Mouse (Mus musculus): ENCODE measurements around the gene Gzmg. TPM values are rescaled to one million over a fixed set of nuclear protein-coding genes. Genes with fewer than 3 reads are reported as not detected.

The Gzmg gene
- polyA plus RNA-seq, 1 experiment from 2014 or later = not detected

Other genes with a start within 250 kb of the Gzmg start
- gene Cma1, start 214.9 kb downstream of the Gzmg start, polyA plus RNA-seq (2014; fragmentation: Nextera tagmentation; extraction: Ambion mirVana) = not detected in 2 replicates
- gene Cma2, start 208.6 kb downstream of the Gzmg start, polyA plus RNA-seq (2014; fragmentation: Nextera tagmentation; extraction: Ambion mirVana) = not detected in 2 replicates
- gene Mcpt1, start 141.6 kb downstream of the Gzmg start, polyA plus RNA-seq (2014; fragmentation: Nextera tagmentation; extraction: Ambion mirVana) = not detected in 2 replicates
- gene Mcpt9, start 129.1 kb downstream of the Gzmg start, polyA plus RNA-seq (2014; fragmentation: Nextera tagmentation; extraction: Ambion mirVana) = not detected in 2 replicates
- gene Mcpt2, start 117.5 kb downstream of the Gzmg start, polyA plus RNA-seq (2014; fragmentation: Nextera tagmentation; extraction: Ambion mirVana) = not detected in 2 replicates
- gene Mcpt4, start 97.3 kb downstream of the Gzmg start, polyA plus RNA-seq (2014; fragmentation: Nextera tagmentation; extraction: Ambion mirVana) = not detected in 2 replicates
- not detected in 2 replicates for gene Mcpt8, start 74.3 kb downstream of the Gzmg start, polyA plus RNA-seq (2014; fragmentation: Nextera tagmentation; extraction: Ambion mirVana)
- 0.45 TPM in 1 of 2 replicates, not detected in the other for gene Ctsg, start 57.0 kb downstream of the Gzmg start, polyA plus RNA-seq (2014; fragmentation: Nextera tagmentation; extraction: Ambion mirVana)
- not detected in 2 replicates for gene Gzme, start 39.0 kb downstream of the Gzmg start, polyA plus RNA-seq (2014; fragmentation: Nextera tagmentation; extraction: Ambion mirVana)
- not detected in 2 replicates for gene Gzmd, start 27.0 kb downstream of the Gzmg start, polyA plus RNA-seq (2014; fragmentation: Nextera tagmentation; extraction: Ambion mirVana)
- gene Gzmn, start 15.0 kb upstream of the Gzmg start, polyA plus RNA-seq (2014; fragmentation: Nextera tagmentation; extraction: Ambion mirVana) = not detected in 2 replicates
- not detected in 2 replicates for gene Gzmf, start 51.8 kb upstream of the Gzmg start, polyA plus RNA-seq (2014; fragmentation: Nextera tagmentation; extraction: Ambion mirVana)
- gene Gzmc, start 75.1 kb upstream of the Gzmg start, polyA plus RNA-seq (2014; fragmentation: Nextera tagmentation; extraction: Ambion mirVana) = not detected in 2 replicates
- gene Gzmb, start 102.7 kb upstream of the Gzmg start, polyA plus RNA-seq (2014; fragmentation: Nextera tagmentation; extraction: Ambion mirVana) = not detected in 2 replicates
- gene Atp12a, start 205.5 kb upstream of the Gzmg start, polyA plus RNA-seq (2014; fragmentation: Nextera tagmentation; extraction: Ambion mirVana) = 0.13 and 0.22 TPM in 2 replicates
- gene Rnf17, start 243.0 kb upstream of the Gzmg start, polyA plus RNA-seq (2014; fragmentation: Nextera tagmentation; extraction: Ambion mirVana) = 1.3 and 1.4 TPM in 2 replicates